Mouse (Mus musculus) MEL (cell line): Measurements from ENCODE around the gene Lamc3. TPM values are rescaled to one million over a fixed set of nuclear protein-coding genes. Genes with fewer than 3 reads are reported as not detected.

Source experiments
- DNase-seq: peaks from one replicate; pipeline ENCODE4 v3.0.0; 2011; ENCODE audit warnings: low read depth, low spot score
- H3K27ac ChIP-seq: 2 replicates; pipeline ENCODE4 v1.5.1; 2012; ENCODE audit warnings: low read depth, mild to moderate bottlenecking, control low read depth, low read length, moderate library complexity; ENCODE audit not compliant: control insufficient read depth
- H3K27me3 ChIP-seq, 2 experiments: fragments of 150-350 bp in 1 of 2; sonication (generic) in 1 of 2; 2 replicates each; pipeline ENCODE4 v1.6.1; 2012; ENCODE audit warnings: low read length in 2 of 2, mild to moderate bottlenecking in 2 of 2, improper control_type of control experiment in 1 of 2, moderate library complexity in 1 of 2; ENCODE audit not compliant: insufficient read depth in 2 of 2, control insufficient read depth in 1 of 2
- H3K36me3 ChIP-seq, 2 experiments: 2 replicates each; pipeline ENCODE4 v1.6.1; 2012 to 2014; ENCODE audit warnings: low read length in 2 of 2, improper control_type of control experiment in 1 of 2, inconsistent platforms in 1 of 2, mild to moderate bottlenecking in 1 of 2; ENCODE audit not compliant: insufficient read depth in 2 of 2, control insufficient read depth in 1 of 2
- H3K4me1 ChIP-seq, 2 experiments: fragments of 150-350 bp in 1 of 2; sonication (generic) in 1 of 2; 2 replicates each; pipeline ENCODE4 v1.6.1; 2012; ENCODE audit warnings: low read length in 2 of 2, improper control_type of control experiment in 1 of 2, mild to moderate bottlenecking in 1 of 2; ENCODE audit not compliant: insufficient read depth in 2 of 2, control insufficient read depth in 1 of 2
- H3K4me3 ChIP-seq, 2 experiments: fragments of 150-350 bp in 1 of 2; sonication (generic) in 1 of 2; 2 replicates each; pipeline ENCODE4 v1.5.1; 2012; ENCODE audit warnings: low read depth in 2 of 2, low read length in 2 of 2, mild to moderate bottlenecking in 2 of 2, moderate library complexity in 2 of 2, control low read depth in 1 of 2, improper control_type of control experiment in 1 of 2; ENCODE audit not compliant: control insufficient read depth in 1 of 2, insufficient read depth in 1 of 2
- H3K79me2 ChIP-seq: 2 replicates; pipeline ENCODE4 v1.6.1; 2012; ENCODE audit warnings: mild to moderate bottlenecking, low read length, moderate library complexity; ENCODE audit not compliant: control insufficient read depth, poor library complexity, insufficient read depth
- H3K9ac ChIP-seq: 2 replicates; pipeline ENCODE4 v1.6.1; 2012; ENCODE audit warnings: low read depth, mild to moderate bottlenecking, control low read depth, low read length, moderate library complexity; ENCODE audit not compliant: control insufficient read depth, poor library complexity, severe bottlenecking
- H3K9me3 ChIP-seq: fragments of 150-350 bp; sonication (generic); replicated peaks from 2 replicates; pipeline ENCODE4 v1.6.1; 2012; ENCODE audit warnings: mild to moderate bottlenecking, low read length, improper control_type of control experiment, moderate library complexity; ENCODE audit not compliant: insufficient read depth
- BHLHE40 ChIP-seq: IDR thresholded peaks from 2 replicates; pipeline ENCODE4 v1.6.1; 2012; ENCODE audit warnings: low read depth, mild to moderate bottlenecking, inconsistent platforms, low read length, improper control_type of control experiment, borderline replicate concordance
- CHD1 ChIP-seq: IDR thresholded peaks from 2 replicates; pipeline ENCODE4 v1.6.1; 2012; ENCODE audit warnings: low read depth, mild to moderate bottlenecking, inconsistent platforms, low read length, improper control_type of control experiment
- ELF1 ChIP-seq: IDR thresholded peaks from 2 replicates; pipeline ENCODE4 v1.6.1; 2014; ENCODE audit warnings: low read depth, mild to moderate bottlenecking, inconsistent platforms, low read length, improper control_type of control experiment, moderate library complexity
- ETS1 ChIP-seq: IDR thresholded peaks from 2 replicates; pipeline ENCODE4 v1.6.1; 2012; ENCODE audit warnings: low read depth, mild to moderate bottlenecking, inconsistent platforms, low read length, improper control_type of control experiment, moderate library complexity
- GABPA ChIP-seq: IDR thresholded peaks from 2 replicates; pipeline ENCODE4 v1.6.1; 2012; ENCODE audit warnings: low read depth, mild to moderate bottlenecking, inconsistent platforms, low read length, improper control_type of control experiment, moderate library complexity
- GATA1 ChIP-seq: IDR thresholded peaks from 2 replicates; pipeline ENCODE4 v1.6.1; 2011; ENCODE audit warnings: low read depth, low read length, improper control_type of control experiment
- HCFC1 ChIP-seq: IDR thresholded peaks from 2 replicates; pipeline ENCODE4 v1.6.1; 2012; ENCODE audit warnings: low read depth, mild to moderate bottlenecking, inconsistent platforms, low read length, improper control_type of control experiment, moderate library complexity
- MAFK ChIP-seq: IDR thresholded peaks from 2 replicates; pipeline ENCODE4 v1.6.1; 2011; ENCODE audit warnings: low read depth, mild to moderate bottlenecking, low read length, improper control_type of control experiment, borderline replicate concordance
- MAZ ChIP-seq: IDR thresholded peaks from 2 replicates; pipeline ENCODE4 v1.6.1; 2012; ENCODE audit warnings: low read depth, mild to moderate bottlenecking, inconsistent platforms, low read length, improper control_type of control experiment
- MEF2A ChIP-seq: IDR thresholded peaks from 2 replicates; pipeline ENCODE4 v1.6.1; 2014; ENCODE audit warnings: low read depth, mild to moderate bottlenecking, inconsistent platforms, low read length, improper control_type of control experiment; ENCODE audit not compliant: poor library complexity, insufficient replicate concordance, severe bottlenecking; ENCODE audit errors: extremely low read depth
- MXI1 ChIP-seq: IDR thresholded peaks from 2 replicates; pipeline ENCODE4 v1.6.1; 2011; ENCODE audit warnings: mild to moderate bottlenecking, low read depth, low read length, improper control_type of control experiment
- MYB ChIP-seq: IDR thresholded peaks from 2 replicates; pipeline ENCODE4 v1.6.1; 2011; ENCODE audit warnings: mild to moderate bottlenecking, low read depth, low read length, improper control_type of control experiment
- MYC ChIP-seq: IDR thresholded peaks from 2 replicates; pipeline ENCODE4 v1.6.1; 2011; ENCODE audit warnings: low read depth, mild to moderate bottlenecking, low read length, improper control_type of control experiment, moderate library complexity
- POLR2AphosphoS5 ChIP-seq: IDR thresholded peaks from 2 replicates; pipeline ENCODE4 v1.6.1; 2012; ENCODE audit warnings: low read depth, borderline replicate concordance, mild to moderate bottlenecking, inconsistent platforms, low read length, moderate library complexity, mixed read lengths
- RAD21 ChIP-seq: IDR thresholded peaks from 2 replicates; pipeline ENCODE4 v1.6.1; 2011; ENCODE audit warnings: mild to moderate bottlenecking, low read depth, low read length, improper control_type of control experiment
- SMC3 ChIP-seq: IDR thresholded peaks from 2 replicates; pipeline ENCODE4 v1.6.1; 2011; ENCODE audit warnings: low read depth, low read length, improper control_type of control experiment
- TBP ChIP-seq: IDR thresholded peaks from 2 replicates; pipeline ENCODE4 v1.8.0; 2011; ENCODE audit warnings: low read depth, low read length, improper control_type of control experiment
- TCF12 ChIP-seq: IDR thresholded peaks from 2 replicates; pipeline ENCODE4 v1.6.1; 2014; ENCODE audit warnings: low read depth, mild to moderate bottlenecking, inconsistent platforms, low read length, improper control_type of control experiment, moderate library complexity
- USF1 ChIP-seq: IDR thresholded peaks from 2 replicates; pipeline ENCODE4 v1.6.1; 2014; ENCODE audit warnings: low read depth, mild to moderate bottlenecking, inconsistent platforms, low read length, improper control_type of control experiment, moderate library complexity
- ZC3H11A ChIP-seq: IDR thresholded peaks from 2 replicates; pipeline ENCODE4 v1.6.1; 2012; ENCODE audit warnings: low read depth, mild to moderate bottlenecking, inconsistent platforms, low read length, improper control_type of control experiment
- ZMIZ1 ChIP-seq: IDR thresholded peaks from 2 replicates; pipeline ENCODE4 v1.6.1; 2012; ENCODE audit warnings: low read depth, mild to moderate bottlenecking, inconsistent platforms, low read length, improper control_type of control experiment, moderate library complexity
- polyA plus RNA-seq, 2 experiments: library from polyadenylated mRNA; stranded (reverse) in 1 of 2; unstranded in 1 of 2; fragments of >175 nt in 1 of 2; fragments of >200 nt in 1 of 2; gene quantifications; 2 replicates each; pipeline versions ENCODE4 v1.2.1 to v1.2.4; 2012; ENCODE audit warnings: low replicate concordance in 2 of 2, low read depth in 1 of 2; ENCODE audit not compliant: insufficient read length in 2 of 2, insufficient read depth in 1 of 2, missing spikeins in 1 of 2
- total RNA-seq: library from RNA; depleted of rRNA; stranded (reverse); fragments of 300-350 nt; gene quantifications from 2 replicates; pipeline ENCODE4 v1.2.3, GENCODE M21; 2012

The Lamc3 gene
- total and polyA plus RNA-seq, 3 experiments = not detected

DNA sequence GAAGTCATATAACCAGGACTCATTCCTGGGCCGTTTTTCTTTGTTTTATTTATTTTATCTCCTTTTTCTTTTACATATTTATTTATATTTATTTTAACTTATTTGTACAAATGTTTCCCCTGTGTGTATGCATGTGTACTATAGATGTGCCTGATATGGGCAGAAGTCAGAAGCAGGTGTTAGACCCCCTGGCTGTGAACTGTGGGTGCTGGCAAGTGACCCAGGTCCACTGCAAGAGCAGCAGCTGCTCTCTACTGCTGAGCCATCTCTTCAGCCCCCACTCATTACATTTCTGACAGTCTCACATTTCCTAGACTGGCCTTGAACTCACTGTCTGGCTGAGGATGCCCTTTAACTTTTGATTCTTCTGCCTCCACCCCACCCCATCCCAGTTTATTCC is 51.2 kb downstream of the Lamc3 start:
- Histone ChIP-seq H3K27me3 (peaks cover 2 to 8% of the 10 kb centered on the region in 2 experiments; a peak in 3 of 4 replicates), H3K4me1 (no peaks in the 10 kb centered on the region), H3K9me3 (no peaks in the 10 kb centered on the region), H3K79me2 (no peaks in the 10 kb centered on the region), H3K9ac (no peak overlapping the region), H3K4me3 (no peak overlapping the region), H3K36me3 (no peaks in the 10 kb centered on the region), H3K27ac (no peak overlapping the region)
- no peak for DNase-seq
- TF ChIP-seq BHLHE40 (no peak), CHD1 (no peak), USF1 (no peak), ZMIZ1 (no peak), ETS1 (no peak), MYC (no peak), MEF2A (no peak), ZC3H11A (no peak)

DNA sequence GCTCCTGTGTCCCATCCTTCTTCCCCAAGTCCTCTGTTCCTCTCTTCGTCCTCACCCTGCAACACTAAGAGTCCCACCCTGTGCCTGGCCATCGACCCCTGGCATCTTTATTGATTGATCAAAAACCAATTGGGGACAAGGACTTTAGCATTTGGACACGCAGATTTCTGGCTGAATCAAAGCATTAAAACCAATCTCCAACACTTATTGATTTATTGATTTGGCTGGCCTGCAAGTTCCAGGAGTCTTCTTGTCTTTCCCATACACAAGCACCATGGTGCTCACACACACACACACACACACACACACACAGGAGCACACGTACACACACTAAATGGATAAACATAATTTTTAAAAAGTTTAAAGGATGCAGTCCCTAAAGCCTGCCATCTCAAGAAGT is 55.9 kb downstream of the Lamc3 start:
- Histone ChIP-seq H3K36me3 (no peaks in the 10 kb centered on the region), H3K4me1 (no peaks in the 10 kb centered on the region), H3K27me3 (peaks cover 2 to 3% of the 10 kb centered on the region in 2 experiments; a peak in 2 of 4 replicates), H3K4me3 (no peak overlapping the region)
- TF ChIP-seq USF1 (no peak), BHLHE40 (no peak), GABPA (no peak), ZMIZ1 (no peak), GATA1 (no peak), MAZ (no peak), SMC3 (no peak), ZC3H11A (no peak), HCFC1 (no peak)
- TF ChIP-seq, all 39 proteins: peak for 0
- no peak for DNase-seq
- no peaks in the 10 kb centered on the region for H3K9me3 ChIP-seq
- H3K27ac ChIP-seq = no peak overlapping the region
- H3K9ac ChIP-seq = no peak overlapping the region
- no peaks in the 10 kb centered on the region for H3K79me2 ChIP-seq

DNA sequence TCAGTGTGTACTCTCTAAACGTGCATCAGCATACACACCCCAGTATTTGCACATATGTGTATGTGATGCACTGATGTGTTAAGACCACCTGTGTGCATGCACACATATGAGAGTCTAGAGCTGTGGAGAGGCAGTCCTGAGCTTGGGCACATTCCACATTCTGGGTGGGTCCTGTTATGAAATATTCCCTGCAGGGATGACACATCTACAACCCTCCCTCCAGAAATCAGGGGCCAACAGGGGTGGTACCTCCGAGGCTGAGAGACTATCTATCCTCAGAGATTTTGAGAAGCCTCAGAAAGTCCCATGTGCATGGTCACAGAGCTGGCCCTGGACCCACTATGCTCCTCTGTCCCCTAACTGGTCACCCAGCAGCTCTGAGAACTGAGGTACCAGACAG is 58.5 kb downstream of the Lamc3 start:
- Histone ChIP-seq H3K79me2 (no peaks in the 10 kb centered on the region), H3K4me1 (no peaks in the 10 kb centered on the region), H3K36me3 (no peaks in the 10 kb centered on the region), H3K4me3 (no peak overlapping the region)
- TF ChIP-seq MAFK (no peak), BHLHE40 (no peak), CHD1 (no peak), POLR2AphosphoS5 (no peak), RAD21 (no peak), MXI1 (no peak), TCF12 (no peak), ELF1 (no peak), USF1 (no peak), TBP (no peak), MYB (no peak)
- TF ChIP-seq, all 39 proteins: peak for 0
- Histone ChIP-seq H3K27me3 (peaks cover 6 to 7% of the 10 kb centered on the region in 2 experiments), H3K27ac (no peak overlapping the region), H3K9ac (no peak overlapping the region), H3K9me3 (no peaks in the 10 kb centered on the region)
- DNase-seq = no peak
